Mouse (Mus musculus): ENCODE measurements around the gene Kifc1.
"Not testable (repeated sequence)": the region's sequence is repeated elsewhere in the genome, so short reads cannot be mapped to it uniquely, and the experiment has no call there.

Gene Kifc1

GRCm38 (mm10) chr17:33919351-33920281 is 29.2 kb upstream of the Kifc1 start:
- DNase-seq (ENCODE audit: low spot score in 2 of 2) = peak in 1 of 2 experiments; percentile 37

DNA sequence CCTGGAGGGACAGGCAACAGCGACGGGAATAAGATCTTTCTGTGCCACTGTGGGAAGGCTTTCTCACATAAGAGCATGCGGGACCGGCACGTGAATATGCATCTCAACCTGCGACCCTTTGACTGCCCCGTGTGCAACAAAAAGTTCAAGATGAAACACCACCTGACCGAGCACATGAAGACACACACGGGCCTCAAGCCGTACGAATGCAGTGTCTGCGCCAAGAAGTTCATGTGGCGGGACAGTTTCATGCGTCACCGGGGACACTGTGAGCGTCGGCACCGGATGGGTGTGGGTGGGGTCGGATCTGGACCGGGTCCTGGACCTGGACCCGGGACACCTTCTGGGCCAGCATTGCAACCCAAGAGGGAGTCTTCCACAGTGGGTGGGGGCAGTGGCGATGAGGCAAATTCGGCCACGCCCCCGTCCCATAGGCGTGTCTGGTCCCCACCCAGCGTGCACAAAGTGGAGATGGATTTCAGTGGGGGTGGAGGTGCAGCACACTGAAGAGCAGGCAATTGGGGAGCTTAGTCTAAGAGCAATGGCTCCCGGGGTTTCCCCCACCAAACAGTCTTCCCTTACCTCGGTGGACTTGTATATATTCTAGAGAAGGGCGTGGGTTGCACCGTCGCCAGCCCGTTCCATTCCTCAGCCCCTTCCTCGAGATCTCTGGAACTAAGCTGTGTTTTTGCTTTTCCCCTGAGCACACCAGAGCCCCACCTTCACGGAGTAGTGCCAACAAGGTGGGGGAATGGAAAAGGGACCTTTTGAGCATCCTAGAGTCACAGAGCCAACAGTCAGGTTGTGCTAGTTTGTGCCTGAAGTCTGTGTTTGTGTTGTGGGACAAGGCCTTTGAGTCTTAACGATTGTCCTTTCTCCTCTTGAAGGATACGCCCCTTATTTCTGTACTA is 28.1 kb upstream of the Kifc1 start:
- no peak for DNase-seq (ENCODE audit: low spot score in 2 of 2)

DNA sequence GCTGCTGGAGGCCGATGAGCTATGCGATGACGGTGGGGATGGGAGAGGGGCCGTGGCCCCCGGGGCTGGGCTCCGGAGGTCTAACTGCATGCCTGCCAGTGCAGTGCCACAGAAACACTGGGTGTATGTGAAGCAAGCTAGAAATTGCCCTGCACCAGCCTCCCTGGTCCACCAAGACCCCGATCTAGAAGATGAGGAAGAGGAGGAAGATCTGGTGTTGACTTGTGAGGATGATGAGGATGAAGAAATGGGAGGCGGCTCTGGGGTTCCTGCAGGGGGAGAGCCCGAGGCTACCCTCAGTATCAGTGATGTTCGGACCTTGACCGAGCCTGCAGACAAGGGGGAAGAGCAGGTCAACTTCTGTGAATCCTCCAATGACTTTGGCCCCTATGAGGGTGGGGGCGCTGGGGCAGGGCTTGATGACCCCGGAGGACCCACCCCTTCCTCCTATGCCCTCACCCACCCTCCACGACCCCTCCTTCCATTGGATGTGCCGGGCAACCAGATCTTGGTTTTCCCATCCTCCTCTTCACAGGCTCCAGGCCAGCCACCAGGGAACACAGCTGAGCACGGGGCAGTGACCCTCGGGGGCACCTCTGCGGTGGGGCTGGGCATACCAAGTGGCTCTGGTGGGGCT is 27.3 kb upstream of the Kifc1 start:
- no peak for DNase-seq (ENCODE audit: low spot score in 2 of 2)

GRCm38 (mm10) chr17:33916847-33917655 is 26.6 kb upstream of the Kifc1 start:
- DNase-seq (ENCODE audit: low spot score in 2 of 2) = peak in 1 of 2 experiments; percentile 18

GRCm38 (mm10) chr17:33916294-33916693 is 25.8 kb upstream of the Kifc1 start:
- DNase-seq (ENCODE audit: low spot score in 2 of 2) = no peak

GRCm38 (mm10) chr17:33915671-33916250 is 25.3 kb upstream of the Kifc1 start, which contains the start of the genes Tapbp and Zbtb22:
Tapbp (plus strand) TSS chr17:33915899.
Zbtb22 (plus strand) TSS chr17:33915904.
- DNase-seq (ENCODE audit: low spot score in 2 of 2) = peak; percentile 93 to 97

DNA sequence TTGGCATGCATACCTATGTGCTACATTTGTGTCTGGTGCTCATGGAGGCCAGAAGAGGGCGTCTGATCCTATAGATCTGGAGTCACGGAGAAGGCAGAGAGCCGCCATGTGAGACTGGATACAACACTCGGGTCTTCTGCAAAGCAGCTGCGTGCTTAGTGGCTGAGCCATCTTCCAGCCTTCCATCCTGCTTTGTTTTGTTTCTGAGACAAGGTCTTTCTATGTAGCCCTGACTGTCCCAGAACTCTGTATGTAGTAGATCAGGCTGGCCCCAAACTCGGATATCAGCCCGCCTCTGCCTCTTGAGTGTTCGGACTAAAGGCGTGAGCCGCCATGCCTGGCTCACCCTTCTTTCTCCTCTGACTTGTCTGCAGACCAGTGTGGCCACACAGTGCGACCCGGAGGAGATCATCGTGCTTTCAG is 24.5 kb upstream of the Kifc1 start:
- no peak for DNase-seq (ENCODE audit: low spot score in 2 of 2)

DNA sequence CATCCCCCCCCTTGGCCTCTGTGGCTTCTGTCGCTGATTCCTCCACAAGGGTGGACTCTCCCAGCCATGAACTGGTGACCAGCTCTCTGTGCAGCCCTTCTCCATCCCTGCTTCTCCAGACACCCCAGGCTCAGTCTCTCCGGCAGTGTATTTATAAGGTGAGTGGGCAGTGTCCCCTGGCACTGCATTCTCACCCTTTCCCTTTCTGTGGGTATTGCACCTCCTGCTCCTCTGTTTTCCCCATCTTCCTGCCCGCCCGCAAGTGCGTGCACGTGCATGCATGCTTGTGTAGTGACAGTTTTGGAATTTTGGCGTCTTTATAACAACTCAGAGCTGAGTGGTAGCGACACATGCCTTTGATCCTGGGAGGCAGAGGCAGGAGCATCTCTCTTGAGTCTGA is 23.4 kb upstream of the Kifc1 start:
- no peak for DNase-seq (ENCODE audit: low spot score in 2 of 2)

DNA sequence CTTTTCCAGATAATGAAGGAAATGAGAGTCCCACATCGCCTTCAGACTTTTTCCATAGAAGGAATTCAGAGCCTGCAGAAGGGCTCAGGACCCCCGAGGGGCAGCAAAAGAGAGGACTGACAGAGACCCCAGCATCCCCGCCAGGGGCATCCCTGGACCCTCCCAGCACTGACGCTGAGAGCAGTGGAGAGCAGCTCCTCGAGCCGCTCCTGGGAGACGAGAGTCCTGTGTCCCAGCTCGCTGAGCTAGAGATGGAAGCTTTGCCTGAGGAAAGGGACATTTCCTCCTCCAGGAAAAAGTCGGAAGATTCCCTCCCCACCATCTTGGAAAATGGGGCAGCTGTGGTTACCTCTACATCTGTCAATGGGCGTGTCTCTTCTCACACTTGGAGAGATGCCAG is 22.8 kb upstream of the Kifc1 start:
- no peak for DNase-seq (ENCODE audit: low spot score in 2 of 2)

- DNase-seq (ENCODE audit: low spot score in 2 of 2) = no peak
These were observed 21.5 kb upstream of the Kifc1 start for GRCm38 (mm10) chr17:33911813-33912414.

DNA sequence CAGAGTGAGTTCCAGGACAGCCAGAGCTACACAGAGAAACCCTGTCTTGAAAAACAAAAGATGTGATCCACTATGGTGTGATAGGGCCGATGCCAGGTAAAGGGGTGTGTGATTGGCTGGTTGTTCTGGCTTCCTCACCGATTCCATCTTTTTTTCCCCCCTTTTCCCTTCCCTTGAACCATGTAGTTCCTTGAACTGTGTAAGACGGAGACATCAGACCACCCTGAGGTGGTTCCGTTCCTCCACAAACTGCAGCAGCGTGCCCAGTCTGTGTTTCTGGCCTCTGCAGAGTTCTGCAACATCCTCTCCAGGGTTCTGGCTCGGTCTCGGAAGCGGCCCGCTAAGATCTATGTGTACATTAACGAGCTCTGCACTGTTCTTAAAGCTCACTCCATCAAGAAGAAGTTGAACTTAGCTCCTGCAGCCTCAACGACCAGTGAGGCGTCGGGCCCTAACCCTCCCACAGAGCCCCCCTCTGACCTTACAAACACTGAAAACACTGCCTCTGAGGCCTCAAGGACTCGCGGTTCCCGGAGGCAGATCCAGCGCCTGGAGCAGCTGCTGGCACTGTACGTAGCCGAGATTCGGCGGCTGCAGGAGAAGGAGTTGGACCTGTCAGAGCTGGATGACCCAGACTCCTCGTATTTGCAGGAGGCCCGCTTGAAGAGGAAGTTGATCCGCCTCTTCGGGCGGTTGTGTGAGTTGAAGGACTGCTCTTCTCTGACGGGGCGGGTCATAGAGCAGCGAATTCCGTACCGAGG is 20.8 kb upstream of the Kifc1 start:
- DNase-seq (ENCODE audit: low spot score in 2 of 2) = peak in 1 of 2 experiments; percentile 5

GRCm38 (mm10) chr17:33910346-33911051 is 20.0 kb upstream of the Kifc1 start:
- no peak for DNase-seq (ENCODE audit: low spot score in 2 of 2)

GRCm38 (mm10) chr17:33909869-33910250 is 19.4 kb upstream of the Kifc1 start:
- no peak for DNase-seq (ENCODE audit: low spot score in 2 of 2)

DNA sequence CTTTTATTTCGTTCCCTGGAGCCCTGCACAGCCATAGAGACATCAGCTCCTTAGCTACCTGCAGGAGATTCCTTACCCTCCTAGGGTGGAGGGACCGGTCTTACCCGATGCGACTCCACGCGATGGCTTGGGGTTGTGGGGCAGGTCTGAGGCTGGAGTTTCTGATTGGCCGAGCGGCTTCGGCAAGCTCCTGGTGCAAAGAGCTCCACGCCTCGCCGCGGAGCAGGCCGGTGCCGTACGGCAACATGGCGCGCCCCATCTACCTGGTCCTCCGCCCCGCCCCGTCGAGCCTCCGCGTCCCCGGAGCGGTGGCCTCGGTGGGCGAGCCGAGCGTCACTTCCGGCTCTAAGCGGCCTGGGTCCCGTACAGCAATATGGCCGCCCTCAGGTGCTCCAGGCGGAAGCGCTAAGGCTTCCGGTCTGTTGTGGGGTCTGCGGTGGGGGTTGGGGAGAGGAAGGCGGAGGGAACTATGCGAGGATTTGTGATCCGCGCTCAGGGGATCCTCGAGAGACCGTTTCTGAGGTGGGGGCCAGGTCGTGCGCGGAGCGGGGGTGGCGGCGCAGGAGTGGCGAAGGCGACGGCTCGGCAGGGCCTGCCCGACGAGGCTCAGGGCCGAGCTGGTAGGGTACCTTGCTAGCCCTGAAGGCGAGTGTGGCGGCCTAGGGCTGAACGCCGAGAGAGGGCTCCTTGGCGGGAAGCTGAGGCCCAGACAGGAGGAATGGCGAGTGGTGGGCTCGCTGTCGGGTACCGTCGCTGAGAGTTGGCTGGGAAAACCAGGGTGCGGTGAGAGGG is 18.8 kb upstream of the Kifc1 start, which contains the start of gene Daxx:
Gene Daxx, plus strand, starts transcription at position 338 of the 792 bp plus-strand sequence.
- DNase-seq (ENCODE audit: low spot score in 2 of 2) = peak; percentile 95 to 97

- peak; percentile 51 to 56 for DNase-seq (ENCODE audit: low spot score in 2 of 2)
These were observed 18.0 kb upstream of the Kifc1 start for GRCm38 (mm10) chr17:33908331-33909076.

- not testable (repeated sequence) for DNase-seq (ENCODE audit: low spot score in 2 of 2)
These were observed 14.4 kb upstream of the Kifc1 start, which contains the start of gene Platr17 for GRCm38 (mm10) chr17:33904835-33905234. Platr17 (plus strand) TSS chr17:33905135.

All from frontal cortex, postnatal 14 days (tissue).